Mouse (Mus musculus) embryonic facial prominence, embryonic 11.5 days (tissue): ENCODE results near the gene Ptch2. TPM values are rescaled to one million over a fixed set of nuclear protein-coding genes. Genes with fewer than 3 reads are reported as not detected.

Experiments
- microRNA-seq: library from miRNA; unstranded; fragments of <30 nt; microRNA quantifications from one replicate; pipeline ENCODE4, GENCODE M21; 2016; ENCODE audit warnings: borderline number of aligned reads
- polyA plus RNA-seq: library from polyadenylated mRNA; unstranded; fragments of >200 nt; fragmentation: Nextera tagmentation; extraction: Ambion mirVana; gene quantifications from 2 replicates; pipeline ENCODE4 v1.2.1, GENCODE M21; 2014

Ptch2 gene
- polyA plus RNA-seq, 1 experiment from 2014 or later, result 2.7 TPM

Small RNA genes lying within 50 kb of the gene (microRNA-seq; reads per million reads assigned to microRNA genes)
- gene Gm22398, result not detected

Other genes with a start within 250 kb of the Ptch2 start
- 3.0 and 3.3 TPM in 2 replicates for gene Zswim5, start 218.7 kb upstream of the Ptch2 start, polyA plus RNA-seq
- 109 and 115 TPM in 2 replicates for gene Urod, start 101.7 kb upstream of the Ptch2 start, polyA plus RNA-seq
- 6.1 and 7.3 TPM in 2 replicates for gene Hectd3, start 100.8 kb upstream of the Ptch2 start, polyA plus RNA-seq
- 52.0 and 56.3 TPM in 2 replicates for gene Eif2b3, start 76.7 kb upstream of the Ptch2 start, polyA plus RNA-seq
- 1.8 and 2.8 TPM in 2 replicates for gene Btbd19, start 29.6 kb downstream of the Ptch2 start, polyA plus RNA-seq
- not detected in 2 replicates for gene Tctex1d4, start 30.7 kb downstream of the Ptch2 start, polyA plus RNA-seq
- gene Plk3, start 37.9 kb downstream of the Ptch2 start, polyA plus RNA-seq, result 4.9 and 7.2 TPM in 2 replicates
- 963 and 976 TPM in 2 replicates for gene Rps8, start 60.2 kb downstream of the Ptch2 start, polyA plus RNA-seq
- 111 and 137 TPM in 2 replicates for gene Kif2c, start 86.6 kb downstream of the Ptch2 start, polyA plus RNA-seq
- gene Tmem53, start 155.9 kb downstream of the Ptch2 start, polyA plus RNA-seq, result 9.3 and 10.6 TPM in 2 replicates
- 0.17 TPM in 1 of 2 replicates, not detected in the other for gene Armh1, start 156.1 kb downstream of the Ptch2 start, polyA plus RNA-seq